In the genomic region with DNA sequence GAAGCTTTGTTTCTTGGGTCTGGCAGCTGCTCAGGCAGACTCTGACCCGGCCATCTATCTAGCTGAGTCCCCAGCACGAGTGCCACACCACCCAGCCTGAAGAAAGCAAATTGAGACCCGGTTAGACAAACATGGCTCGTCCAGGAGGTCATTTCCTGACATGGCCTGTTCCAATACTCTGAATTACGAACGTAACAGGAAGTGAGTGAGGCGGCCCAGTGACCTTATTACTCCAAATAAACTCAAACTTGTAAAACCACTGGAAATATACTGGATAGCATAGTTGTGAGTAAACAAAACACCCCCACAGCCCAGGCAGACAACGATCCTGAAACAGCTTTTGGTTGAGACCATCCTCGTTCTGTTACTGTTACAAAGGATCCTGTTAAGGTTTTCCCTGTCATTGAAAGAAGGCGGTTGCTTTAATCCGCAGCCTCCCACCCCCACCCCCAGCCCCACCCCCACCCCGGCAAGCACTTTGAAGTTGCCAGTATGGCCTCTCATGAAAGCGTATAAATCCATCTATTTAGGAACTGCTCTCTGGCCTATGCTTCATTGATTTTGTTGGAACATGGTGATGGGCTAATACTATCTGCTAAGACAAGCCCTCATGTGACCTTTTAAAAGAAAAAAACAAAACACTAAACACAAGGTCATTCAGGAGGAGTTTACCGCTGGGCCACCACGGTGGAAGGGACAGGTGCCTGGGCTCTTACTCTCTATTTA, we compare ENCODE assay signal across 9 mouse cellular contexts. TPM values are rescaled to one million over a fixed set of nuclear protein-coding genes. Genes with fewer than 3 reads are reported as not detected.
DNase-seq lines count a peak whose midpoint lies in the region; ATAC-seq and TF ChIP-seq lines count a peak whose summit lies in the region.
"Had no signal": no experiment of that assay in that cellular context is flagged by ENCODE, and none has a peak within 500 bp of the region (broad histone marks: within the 10 kb centered on the region; RNA-seq: fewer than 3 reads in every experiment).

No protein-coding gene starts in this region.

- 19% methylated on average over 15 of the region's 15 CpGs for whole genome bisulfite sequencing in forebrain, embryonic 14.5 days
- WGBS in hindbrain, embryonic 15.5 days = 27% methylated on average over 15 of the region's 15 CpGs
- 30% methylated on average over 15 of the region's 15 CpGs for WGBS in liver, embryonic 11.5 days
- WGBS in neural tube, embryonic 13.5 days = 11% methylated on average over 15 of the region's 15 CpGs

- DNase-seq in brain, embryonic 14.5 days (ENCODE audit: low read depth) = peak; percentile 39
- no peak for DNase-seq in forebrain, embryonic 14.5 days (ENCODE audit: low spot score)
- DNase-seq in liver, embryonic 11.5 days (ENCODE audit: low spot score) = no peak
- DNase-seq in cerebellum, postnatal 14 days = no peak
- no peak for DNase-seq in right cerebral cortex, postnatal 10 days (ENCODE audit: low spot score in 2 of 2)
- DNase-seq in gastrocnemius, adult 8-10 months (ENCODE audit: low spot score in 2 of 2) = no peak

- no peak overlapping the region for H3K9ac ChIP-seq in forebrain, embryonic 14.5 days (ENCODE audit: low read length)
- H3K9ac ChIP-seq in hindbrain, embryonic 15.5 days = no peak overlapping the region
- H3K9ac ChIP-seq in liver, embryonic 11.5 days (ENCODE audit: low read depth, low read length) = peak overlapping the region; percentile 12; the same call in 1 of the 2 replicates
- H3K9ac ChIP-seq in neural tube, embryonic 13.5 days = peak overlapping the region; percentile 38; the same call in 1 of the 2 replicates

- no peak overlapping the region for H3K4me3 ChIP-seq in forebrain, embryonic 14.5 days (ENCODE audit: low read depth, low read length)
- H3K4me3 ChIP-seq in hindbrain, embryonic 15.5 days = no peak overlapping the region
- H3K4me3 ChIP-seq in liver, embryonic 11.5 days (ENCODE audit: low read depth, low read length) = no peak overlapping the region
- H3K4me3 ChIP-seq in neural tube, embryonic 13.5 days = no peak overlapping the region
- H3K4me3 ChIP-seq: myocyte had no signal

- TF ChIP-seq CTCF in brain, embryonic 14.5 days (IDR thresholded peaks at IDR 0.05; ENCODE audit: borderline replicate concordance, extremely low read depth, insufficient read depth, insufficient read length) = no peak

- ATAC-seq in forebrain, embryonic 14.5 days = 0 out of 2 replicates have a peak, but pooled peaks have one; percentile 45
- no peak for ATAC-seq in hindbrain, embryonic 15.5 days (ENCODE audit: low FRiP score, low read depth)
- ATAC-seq in liver, embryonic 11.5 days (replicated peaks; ENCODE audit: low FRiP score) = peak; percentile 66
- no peak for ATAC-seq in neural tube, embryonic 13.5 days (ENCODE audit: low read depth)

- peaks cover 16% of the 10 kb centered on the region for H3K36me3 ChIP-seq in forebrain, embryonic 14.5 days (ENCODE audit: control insufficient read depth, insufficient read depth, low read length)
- peaks cover 13% of the 10 kb centered on the region for H3K36me3 ChIP-seq in hindbrain, embryonic 15.5 days
- peaks cover 3% of the 10 kb centered on the region; the same call in 1 of the 2 replicates for H3K36me3 ChIP-seq in liver, embryonic 11.5 days (ENCODE audit: control insufficient read depth, insufficient read depth, low read length)
- H3K36me3 ChIP-seq in neural tube, embryonic 13.5 days = peaks cover 26% of the 10 kb centered on the region

- H3K27ac ChIP-seq in forebrain, embryonic 14.5 days (ENCODE audit: low read depth, low read length) = no peak overlapping the region
- peak overlapping the region; percentile 22; the same call in 1 of the 2 replicates for H3K27ac ChIP-seq in hindbrain, embryonic 15.5 days (replicated peaks)
- H3K27ac ChIP-seq in liver, embryonic 11.5 days (ENCODE audit: low read depth, low read length) = peak overlapping the region; percentile 72
- H3K27ac ChIP-seq in neural tube, embryonic 13.5 days (replicated peaks) = peak overlapping the region; percentile 59

- H3K27me3 ChIP-seq in forebrain, embryonic 14.5 days (replicated peaks; ENCODE audit: control insufficient read depth, insufficient read depth, low read length) = no peaks in the 10 kb centered on the region
- no peaks in the 10 kb centered on the region for H3K27me3 ChIP-seq in hindbrain, embryonic 15.5 days
- H3K27me3 ChIP-seq in liver, embryonic 11.5 days (replicated peaks; ENCODE audit: control insufficient read depth, insufficient read depth, low read length) = no peaks in the 10 kb centered on the region
- H3K27me3 ChIP-seq in neural tube, embryonic 13.5 days = no peaks in the 10 kb centered on the region

- H3K9me3 ChIP-seq in forebrain, embryonic 14.5 days (replicated peaks; ENCODE audit: control insufficient read depth, low read length) = 0 out of 2 replicates have a peak, but pooled peaks cover 7% of the 10 kb centered on the region
- no peaks in the 10 kb centered on the region for H3K9me3 ChIP-seq in hindbrain, embryonic 15.5 days
- no peaks in the 10 kb centered on the region for H3K9me3 ChIP-seq in liver, embryonic 11.5 days (ENCODE audit: control insufficient read depth, low read length)
- H3K9me3 ChIP-seq in neural tube, embryonic 13.5 days = 0 out of 2 replicates have a peak, but pooled peaks cover 4% of the 10 kb centered on the region

- H3K4me2 ChIP-seq in forebrain, embryonic 14.5 days (ENCODE audit: low read length) = no peak overlapping the region
- no peak overlapping the region for H3K4me2 ChIP-seq in hindbrain, embryonic 15.5 days
- peak overlapping the region; percentile 45 for H3K4me2 ChIP-seq in liver, embryonic 11.5 days
- no peak overlapping the region for H3K4me2 ChIP-seq in neural tube, embryonic 13.5 days

- no peak for TF ChIP-seq POLR2A in brain, embryonic 14.5 days (IDR thresholded peaks at IDR 0.05; ENCODE audit: borderline replicate concordance, extremely low read depth, insufficient read depth, insufficient read length, poor library complexity, severe bottlenecking)

- no peaks in the 10 kb centered on the region for H3K4me1 ChIP-seq in forebrain, embryonic 14.5 days (ENCODE audit: control insufficient read depth, insufficient read depth, low read length)
- H3K4me1 ChIP-seq in hindbrain, embryonic 15.5 days (replicated peaks) = peaks cover 19% of the 10 kb centered on the region
- peaks cover 16% of the 10 kb centered on the region for H3K4me1 ChIP-seq in liver, embryonic 11.5 days (replicated peaks; ENCODE audit: control insufficient read depth, insufficient read depth, low read length)
- H3K4me1 ChIP-seq in neural tube, embryonic 13.5 days (replicated peaks) = peaks cover 23% of the 10 kb centered on the region

RNA-seq across cellular contexts. Expression of gene Mpzl1, which starts 17.0 kb away (rescaled TPM):
- 142 and 156 TPM in 2 replicates for polyA plus RNA-seq in brain, embryonic 14.5 days (2012; rRNA removed)
- polyA plus RNA-seq in forebrain, embryonic 14.5 days (2014; fragmentation: Nextera tagmentation; extraction: Ambion mirVana) = 159 and 160 TPM in 2 replicates
- 156 TPM in 2 replicates for polyA plus RNA-seq in hindbrain, embryonic 15.5 days (2015; fragmentation: Nextera tagmentation; extraction: Ambion mirVana)
- polyA plus RNA-seq in liver, embryonic 11.5 days (2014; fragmentation: Nextera tagmentation; extraction: Ambion mirVana) = 85.7 and 89.5 TPM in 2 replicates
- polyA plus RNA-seq in neural tube, embryonic 13.5 days (2015; fragmentation: Nextera tagmentation; extraction: Ambion mirVana) = 157 and 159 TPM in 2 replicates
- total RNA-seq in gastrocnemius, adult 8-10 months (2022) = 1 to 10 TPM; 5.1 to 6.1 (median 6.0) TPM

Comparison
In these comparisons a context has a peak if more than half of its experiments do, and no peak if none do; other contexts are left out.
1. ATAC-seq: peak in forebrain, embryonic 14.5 days (single experiment) and liver, embryonic 11.5 days (single experiment); none in hindbrain, embryonic 15.5 days (single experiment) and neural tube, embryonic 13.5 days (single experiment).
2. H3K9ac ChIP-seq: peak in liver, embryonic 11.5 days (single experiment) and neural tube, embryonic 13.5 days (single experiment); none in forebrain, embryonic 14.5 days (single experiment) and hindbrain, embryonic 15.5 days (single experiment).